Mouse (Mus musculus) cerebellum, adult 2 months (tissue): ENCODE data around the gene Ppp3ca.

ENCODE experiments used
- CTCF ChIP-seq: fragments of 200-500 bp; IDR thresholded peaks from 2 replicates; pipeline ENCODE4 v1.5.1; 2011; ENCODE audit warnings: low read depth, mild to moderate bottlenecking, control low read depth, low read length, moderate library complexity, borderline replicate concordance; ENCODE audit not compliant: insufficient read depth
- POLR2A ChIP-seq: fragments of 200-500 bp; IDR thresholded peaks from 2 replicates; pipeline ENCODE4 v1.6.1; 2011; ENCODE audit warnings: low read length, control low read depth, borderline replicate concordance; ENCODE audit not compliant: insufficient read depth

- TF ChIP-seq POLR2A (no peak), CTCF (no peak)
Observed at GRCm38 (mm10) chr3:136729978-136730377, 60.1 kb downstream of the Ppp3ca start.
